Mouse (Mus musculus) CH12.LX (cell line): ENCODE results near the gene Fam162a. TPM values are rescaled to one million over a fixed set of nuclear protein-coding genes. Genes with fewer than 3 reads are reported as not detected.
"Not testable (repeated sequence)": the region's sequence is repeated elsewhere in the genome, so short reads cannot be mapped to it uniquely, and the experiment has no call there.

Experiments used
- DNase-seq: peaks from one replicate; pipeline ENCODE4 v3.0.0-alpha.2; 2013; ENCODE audit errors: extremely low read depth
- H3K27ac ChIP-seq: 2 replicates; pipeline ENCODE4 v1.5.1; 2012; ENCODE audit warnings: low read depth, mild to moderate bottlenecking, control low read depth, moderate library complexity; ENCODE audit not compliant: insufficient read depth
- H3K27me3 ChIP-seq: replicated peaks from 2 replicates; pipeline ENCODE3; 2012; ENCODE audit warnings: inconsistent platforms
- H3K36me3 ChIP-seq, 2 experiments: replicated peaks in 1 of 2; 2 replicates each; pipeline versions ENCODE3 to v1.6.1; 2012; ENCODE audit warnings: inconsistent platforms in 1 of 2, low read length in 1 of 2, mild to moderate bottlenecking in 1 of 2, mixed read lengths in 1 of 2, moderate library complexity in 1 of 2; ENCODE audit not compliant: control insufficient read depth in 1 of 2, insufficient read depth in 1 of 2
- H3K4me1 ChIP-seq, 2 experiments: 2 replicates each; pipeline ENCODE4 v1.6.1; 2012; ENCODE audit warnings: inconsistent platforms in 1 of 2, moderate library complexity in 1 of 2; ENCODE audit not compliant: insufficient read depth in 2 of 2, control insufficient read depth in 1 of 2
- H3K4me2 ChIP-seq: 2 replicates; pipeline ENCODE4 v1.6.1; 2012; ENCODE audit warnings: low read depth, mild to moderate bottlenecking, control low read depth; ENCODE audit not compliant: poor library complexity, insufficient read depth, severe bottlenecking
- H3K4me3 ChIP-seq, 3 experiments: fragments of 150-350 bp in 1 of 3; sonication (generic) in 1 of 3; replicated peaks in 1 of 3; 2 replicates each; pipeline versions ENCODE3 to v1.5.1; 2011 to 2012; ENCODE audit warnings: low read depth in 2 of 3, low read length in 2 of 3, mild to moderate bottlenecking in 2 of 3, moderate library complexity in 2 of 3, control low read depth in 1 of 3, improper control_type of control experiment in 1 of 3, inconsistent platforms in 1 of 3, mixed read lengths in 1 of 3; ENCODE audit not compliant: poor library complexity in 1 of 3
- H3K79me2 ChIP-seq: replicated peaks from 2 replicates; pipeline ENCODE4 v1.6.1; 2012; ENCODE audit warnings: mild to moderate bottlenecking, moderate library complexity; ENCODE audit not compliant: control insufficient read depth, poor library complexity, insufficient read depth, severe bottlenecking; ENCODE audit errors: extremely low read depth
- H3K9ac ChIP-seq: 2 replicates; pipeline ENCODE4 v1.6.1; 2012; ENCODE audit warnings: low read depth, mild to moderate bottlenecking, control low read depth, moderate library complexity; ENCODE audit not compliant: insufficient read depth
- H3K9me3 ChIP-seq: replicated peaks from 2 replicates; pipeline ENCODE3; 2012; ENCODE audit warnings: low read length, inconsistent platforms, mixed read lengths
- MYC ChIP-seq: IDR thresholded peaks from 2 replicates; pipeline ENCODE4 v1.6.1; 2011; ENCODE audit warnings: low read depth, mild to moderate bottlenecking, improper control_type of control experiment, low read length
- ZC3H11A ChIP-seq: IDR thresholded peaks from 2 replicates; pipeline ENCODE4 v1.6.1; 2012; ENCODE audit warnings: low read depth, mild to moderate bottlenecking, inconsistent platforms, low read length, improper control_type of control experiment
- dilution Hi-C: fragments of 300-500 bp; cut with MboI; formaldehyde crosslinking; loops from 2 replicates; pipeline ENCODE4 v1.14.3; 2020; ENCODE audit warnings: low sequenced_read_pairs; ENCODE audit not compliant: extremely low pct_unique_long_range_greater_than_20kb, extremely low pct_ligation_motif_present
- in situ Hi-C: fragments of 300-500 bp; cut with MboI; formaldehyde crosslinking; loops from 3 replicates; pipeline ENCODE4 v1.14.3; 2019; ENCODE audit warnings: low sequenced_read_pairs, low pct_ligation_motif_present, low pct_unique_long_range_greater_than_20kb, mixed read lengths
- polyA plus RNA-seq: library from polyadenylated mRNA; unstranded; fragments of >175 nt; gene quantifications from 2 replicates; pipeline ENCODE4 v1.2.1, GENCODE M21; 2012; ENCODE audit warnings: low read depth; ENCODE audit not compliant: insufficient read length
- total RNA-seq, 2 experiments: library from RNA; depleted of rRNA; stranded (reverse); fragments of 300-350 nt in 1 of 2; fragments of >200 nt in 1 of 2; gene quantifications; 2 replicates each; pipeline ENCODE4 v1.2.3; 2012 to 2014

Gene Fam162a
- total and polyA plus RNA-seq, 3 experiments = 172 to 419 (median 369) TPM

DNA sequence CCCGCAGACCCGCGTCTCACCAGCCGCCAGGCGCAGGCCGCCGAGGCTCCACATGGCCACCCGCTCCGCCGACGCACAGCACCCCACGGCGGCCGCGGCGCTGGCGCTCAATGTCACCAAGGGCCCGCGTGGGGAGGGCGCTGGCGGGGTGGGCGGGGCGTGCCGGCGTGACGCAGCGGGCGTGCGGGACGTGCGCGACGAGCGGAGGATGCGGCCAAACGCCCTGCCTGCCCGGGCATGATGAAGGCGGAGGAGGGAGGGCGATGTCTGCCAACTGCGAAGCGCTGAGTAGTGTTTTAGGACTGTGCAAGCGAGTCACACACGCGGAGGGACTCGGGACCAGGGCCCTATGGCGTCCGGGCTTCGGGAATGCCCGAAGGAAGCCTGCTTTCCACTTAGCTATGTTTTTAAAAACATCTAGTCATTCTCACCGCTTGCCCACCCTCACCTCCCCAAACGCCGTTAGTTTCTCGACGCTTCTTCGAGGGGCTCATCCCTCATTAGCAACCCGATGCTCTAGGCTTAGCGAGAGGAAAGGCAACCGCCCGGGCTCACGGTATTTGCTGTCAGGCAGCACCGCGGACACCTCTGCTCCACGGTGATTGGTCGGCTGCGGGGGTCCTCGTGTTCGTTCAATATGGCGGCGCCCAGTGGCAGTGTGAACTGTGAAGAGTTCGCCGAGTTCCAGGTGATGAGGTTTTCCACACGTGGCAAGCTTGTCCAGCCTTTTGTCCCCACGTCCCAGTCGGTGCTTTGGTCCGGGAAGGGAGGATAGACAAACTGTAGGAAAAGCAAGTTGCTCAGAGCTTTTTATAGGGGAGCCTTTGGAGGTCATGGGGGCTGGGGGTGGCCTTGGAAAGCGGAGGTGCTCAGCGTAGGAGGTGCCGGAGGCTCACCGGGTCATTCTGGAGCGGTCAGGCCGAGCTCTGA is at the start of gene Fam162a, which contains the start of gene Ccdc58 (continued):
- no peak for TF ChIP-seq ZC3H11A

- H3K4me3 ChIP-seq, DNase-seq, in situ Hi-C loops, H3K4me1 ChIP-seq, H3K9ac ChIP-seq, H3K9me3 ChIP-seq, dilution Hi-C loops, H3K36me3 ChIP-seq, H3K4me2 ChIP-seq, H3K79me2 ChIP-seq, H3K27me3 ChIP-seq, H3K27ac ChIP-seq: not testable (repeated sequence)
Measured at GRCm38 (mm10) chr16:36115751-36116150, 44.4 kb upstream of the Fam162a start.

GRCm38 (mm10) chr16:36111486-36111885 is 40.1 kb upstream of the Fam162a start:
- H3K27ac ChIP-seq, dilution Hi-C loops, DNase-seq, H3K27me3 ChIP-seq, H3K4me2 ChIP-seq, H3K9ac ChIP-seq, H3K79me2 ChIP-seq, in situ Hi-C loops, H3K36me3 ChIP-seq, H3K4me1 ChIP-seq, H3K9me3 ChIP-seq, H3K4me3 ChIP-seq: not testable (repeated sequence)

- Histone ChIP-seq H3K36me3 (no peaks in the 10 kb centered on the region), H3K4me2 (no peak overlapping the region), H3K79me2 (no peaks in the 10 kb centered on the region), H3K27ac (no peak overlapping the region), H3K4me3 (no peak overlapping the region), H3K9me3 (no peaks in the 10 kb centered on the region), H3K4me1 (peaks cover 0 to 12% of the 10 kb centered on the region in 2 experiments; a peak in 1 of 4 replicates), H3K27me3 (no peaks in the 10 kb centered on the region), H3K9ac (no peak overlapping the region)
- no peak for DNase-seq
- dilution Hi-C loops = no loop called here
- in situ Hi-C loops = no loop called here
- no peak for TF ChIP-seq MYC
Measured at GRCm38 (mm10) chr16:36102211-36102610, 30.8 kb upstream of the Fam162a start.
